Mouse (Mus musculus): ENCODE measurements around the gene Olfr473. TPM values are rescaled to one million over a fixed set of nuclear protein-coding genes. Genes with fewer than 3 reads are reported as not detected.

Olfr473 gene
- not detected for total RNA-seq (2023)

DNA sequence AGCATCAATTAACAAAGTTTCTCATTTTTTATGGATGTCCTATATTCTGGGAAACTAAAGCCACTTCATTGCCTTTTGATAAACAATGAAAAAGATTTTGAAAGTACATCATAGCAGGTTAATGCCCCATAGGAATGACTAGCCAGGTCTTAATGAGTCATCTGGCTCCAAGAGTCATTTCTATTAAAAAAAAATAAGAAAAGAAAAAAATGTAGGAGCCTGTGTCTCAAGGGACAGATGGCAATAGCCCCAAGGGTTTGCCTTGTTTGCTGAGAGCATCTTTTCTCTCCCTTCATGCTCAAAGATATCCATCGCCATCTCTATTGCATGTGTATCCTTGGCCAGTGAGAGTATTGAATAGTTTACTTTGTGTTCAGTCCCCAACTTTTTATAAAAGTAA lies at the start of gene Olfr473:
Gene Olfr473, plus strand, starts transcription at position 301 of the 400 bp plus-strand sequence.

DNA sequence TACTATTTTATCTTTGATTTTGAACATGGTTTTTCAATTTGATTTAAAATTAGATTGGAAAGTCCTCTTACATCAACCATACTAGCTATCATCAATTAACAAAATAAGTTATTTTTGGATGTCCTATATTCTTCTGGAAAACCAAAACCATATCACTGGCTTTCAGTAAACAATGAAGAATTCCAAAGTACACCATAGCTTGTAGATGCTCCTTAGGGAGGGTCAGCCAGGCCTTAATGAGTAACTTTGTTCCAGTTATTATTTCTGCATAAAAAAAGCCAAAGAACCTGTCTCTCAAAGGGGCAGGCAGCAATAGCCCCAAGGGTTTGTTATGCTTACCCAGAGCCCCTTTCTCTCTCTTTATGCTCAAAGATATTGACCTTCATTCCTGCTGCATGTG lies 32.6 kb upstream of the Olfr473 start, which contains the start of gene Olfr472:
Gene Olfr472, plus strand, starts transcription at position 301 of the 400 bp plus-strand sequence.

DNA sequence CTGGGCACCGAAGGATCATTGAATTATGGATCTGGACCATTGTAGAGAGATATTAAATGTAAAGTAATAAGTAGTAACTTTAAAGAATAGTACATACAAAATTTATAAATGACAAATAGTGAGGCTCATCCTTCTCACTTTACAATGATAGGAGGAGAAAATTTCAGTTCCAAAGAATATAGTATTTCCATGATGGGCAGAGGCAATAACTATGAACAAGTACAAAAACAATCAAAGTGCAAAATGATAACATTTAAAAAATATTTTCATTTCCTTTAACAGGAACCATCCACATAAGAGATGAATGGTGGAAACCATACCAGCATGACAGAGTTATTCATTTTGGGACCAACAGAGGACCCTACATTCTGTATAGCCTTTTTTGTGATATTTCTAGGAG lies 24.1 kb downstream of the Olfr473 start, which contains the start of gene Olfr474:
Gene Olfr474, plus strand, starts transcription at position 301 of the 400 bp plus-strand sequence.

GRCm38 (mm10) chr7:107964503-107964902 lies 34.3 kb downstream of the Olfr473 start, which contains the start of gene Olfr476:
Gene Olfr476 (plus strand): TSS chr7:107964803.

Other genes starting within 250 kb of the Olfr473 start
- gene Cyb5r2, start 172.4 kb upstream of the Olfr473 start, total RNA-seq (2023), result not detected
- gene Ovch2, start 129.2 kb upstream of the Olfr473 start, total RNA-seq (2023), result not detected
- gene Olfr467, start 118.2 kb upstream of the Olfr473 start, total RNA-seq (2023), result not detected
- not detected for gene Olfr469, start 104.9 kb upstream of the Olfr473 start, total RNA-seq (2023)
- not detected for gene Olfr470, start 83.0 kb upstream of the Olfr473 start, total RNA-seq (2023)
- 0.09 TPM for gene Olfr472, start 32.5 kb upstream of the Olfr473 start, total RNA-seq (2023)
- not detected for gene Olfr474, start 24.2 kb downstream of the Olfr473 start, total RNA-seq (2023)
- gene Olfr476, start 34.4 kb downstream of the Olfr473 start, total RNA-seq (2023), result not detected
- gene Olfr477, start 56.2 kb downstream of the Olfr473 start, total RNA-seq (2023), result not detected
- not detected for gene Olfr478, start 103.5 kb downstream of the Olfr473 start, total RNA-seq (2023)
- not detected for gene Olfr479, start 120.2 kb downstream of the Olfr473 start, total RNA-seq (2023)
- not detected for gene Olfr480, start 136.9 kb downstream of the Olfr473 start, total RNA-seq (2023)
- gene Olfr481, start 149.4 kb downstream of the Olfr473 start, total RNA-seq (2023), result not detected
- 2.1 TPM for gene Olfr482, start 167.1 kb downstream of the Olfr473 start, total RNA-seq (2023)
- gene Olfr483, start 170.4 kb downstream of the Olfr473 start, total RNA-seq (2023), result not detected
- gene Olfr484, start 197.0 kb downstream of the Olfr473 start, total RNA-seq (2023), result not detected
- not detected for gene Olfr485, start 229.4 kb downstream of the Olfr473 start, total RNA-seq (2023)
- not detected for gene Olfr486, start 242.3 kb downstream of the Olfr473 start, total RNA-seq (2023)